Mouse (Mus musculus): ENCODE data around the gene Kcnj11.

Kcnj11 gene

GRCm38 (mm10) chr7:46052161-46052821 lies 48.3 kb downstream of the Kcnj11 start:
- DNase-seq (ENCODE audit: low read depth in 1 of 2, low spot score in 2 of 2) = no peak

GRCm38 (mm10) chr7:46049981-46050380 lies 50.6 kb downstream of the Kcnj11 start:
- DNase-seq (ENCODE audit: low read depth in 1 of 2, low spot score in 2 of 2) = no peak

- no peak for DNase-seq (ENCODE audit: low read depth in 1 of 2, low spot score in 2 of 2)
These were observed 52.5 kb downstream of the Kcnj11 start for GRCm38 (mm10) chr7:46047873-46048562.

- DNase-seq (ENCODE audit: low read depth in 1 of 2, low spot score in 2 of 2) = no peak
These were observed 54.7 kb downstream of the Kcnj11 start for GRCm38 (mm10) chr7:46045882-46046281.

- no peak for DNase-seq (ENCODE audit: low read depth in 1 of 2, low spot score in 2 of 2)
These were observed 56.5 kb downstream of the Kcnj11 start for GRCm38 (mm10) chr7:46044106-46044505.
